Mouse (Mus musculus) left cerebral cortex, postnatal 14 days (tissue): Measurements from ENCODE around the gene Gm10260. TPM values are rescaled to one million over a fixed set of nuclear protein-coding genes. Genes with fewer than 3 reads are reported as not detected.

ENCODE experiments used
- DNase-seq, 2 experiments: peaks; one replicate each; pipeline ENCODE4 v3.0.0; 2021 to 2022; ENCODE audit warnings: low spot score in 2 of 2, mixed read lengths in 1 of 2
- intact Hi-C: fragments of 180-260 bp; cut with DNase I; formaldehyde crosslinking; loops from one replicate; pipeline ENCODE4 v1.15.1; 2025
- total RNA-seq, 2 experiments: library from RNA; stranded (reverse); gene quantifications; 2 replicates each; pipeline ENCODE4 v1.2.3; 2021

Gene Gm10260
- total RNA-seq, 2 experiments from 2014 or later, result 86.2 to 87.9 TPM

DNA sequence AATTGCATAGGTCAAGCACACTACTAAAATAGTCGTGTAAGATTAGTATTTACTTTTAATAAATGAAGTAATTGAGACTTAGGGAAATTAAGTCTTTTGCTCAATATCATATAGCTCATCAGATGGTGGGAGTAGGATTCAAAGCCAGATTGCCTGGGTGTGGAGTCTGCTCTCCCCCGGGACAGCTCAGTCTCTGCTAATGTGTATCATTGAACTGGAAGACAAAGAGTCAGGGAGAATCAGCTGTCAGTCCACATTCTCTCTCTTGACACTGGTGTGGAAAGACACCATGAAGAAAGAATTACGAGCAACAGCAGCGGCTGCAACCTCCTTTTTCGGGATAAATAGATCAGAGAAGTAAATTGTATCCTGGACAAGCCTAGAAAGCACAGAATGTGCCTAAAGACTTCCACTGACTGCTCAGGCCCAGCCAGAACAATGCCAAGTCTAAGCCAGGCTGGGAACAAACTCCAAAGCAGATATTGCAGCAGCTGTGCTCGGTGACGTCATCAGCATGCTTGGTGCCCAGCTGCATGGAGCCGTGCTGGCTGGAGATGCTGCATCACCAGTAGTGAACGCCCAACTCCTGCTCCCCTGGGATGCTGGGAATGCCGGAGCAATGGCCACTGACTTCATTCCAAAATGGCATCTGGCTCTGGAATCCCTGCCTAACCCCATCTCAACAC lies 14.5 kb upstream of the Gm10260 start:
- DNase-seq, result peak; percentile 58 to 65
- intact Hi-C loops, result loop anchor here (5.0 kb wide), 1 partner anchor 142 kb away; no protein-coding TSS in a partner anchor

DNA sequence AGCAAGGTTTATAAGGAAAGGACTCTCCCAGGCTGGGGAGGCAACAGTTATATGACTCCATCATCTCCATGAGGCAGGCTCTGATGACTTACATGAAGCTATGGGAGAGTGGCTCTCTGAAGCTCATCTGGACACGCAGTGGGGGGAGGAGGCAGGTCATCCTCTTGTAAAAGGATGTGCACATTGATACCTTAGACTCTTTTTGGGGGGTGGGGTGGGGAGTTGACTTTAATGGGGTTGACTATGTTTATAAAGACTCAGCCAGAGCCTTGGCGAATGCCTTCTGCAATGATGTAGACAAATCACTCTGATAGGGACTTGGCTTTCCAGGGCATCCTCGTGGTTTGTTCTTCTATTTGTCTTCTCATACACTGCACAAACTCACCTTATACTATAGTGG lies 8.8 kb upstream of the Gm10260 start:
- intact Hi-C loops, result no loop called here
- no peak for DNase-seq

DNA sequence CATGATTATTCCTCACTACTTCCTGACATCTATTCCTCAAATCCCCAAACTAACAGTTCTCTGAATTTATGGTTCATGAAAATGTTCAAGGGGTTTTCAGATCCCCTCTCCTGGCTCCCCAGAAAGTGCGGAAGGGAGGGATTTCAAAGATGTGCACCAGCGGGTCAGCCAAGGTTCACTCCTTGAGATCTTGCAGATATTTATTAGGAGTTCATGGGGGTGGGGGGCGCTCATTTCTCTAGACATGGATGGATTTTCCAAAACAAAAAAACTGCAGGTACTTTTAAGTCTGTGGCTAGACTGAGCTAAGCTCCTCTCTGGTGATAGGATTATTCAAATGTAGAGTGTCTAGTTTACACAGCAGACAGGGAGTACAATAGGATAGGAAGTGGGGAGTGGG lies 8.4 kb upstream of the Gm10260 start:
- intact Hi-C loops, result no loop called here
- DNase-seq, result no peak

DNA sequence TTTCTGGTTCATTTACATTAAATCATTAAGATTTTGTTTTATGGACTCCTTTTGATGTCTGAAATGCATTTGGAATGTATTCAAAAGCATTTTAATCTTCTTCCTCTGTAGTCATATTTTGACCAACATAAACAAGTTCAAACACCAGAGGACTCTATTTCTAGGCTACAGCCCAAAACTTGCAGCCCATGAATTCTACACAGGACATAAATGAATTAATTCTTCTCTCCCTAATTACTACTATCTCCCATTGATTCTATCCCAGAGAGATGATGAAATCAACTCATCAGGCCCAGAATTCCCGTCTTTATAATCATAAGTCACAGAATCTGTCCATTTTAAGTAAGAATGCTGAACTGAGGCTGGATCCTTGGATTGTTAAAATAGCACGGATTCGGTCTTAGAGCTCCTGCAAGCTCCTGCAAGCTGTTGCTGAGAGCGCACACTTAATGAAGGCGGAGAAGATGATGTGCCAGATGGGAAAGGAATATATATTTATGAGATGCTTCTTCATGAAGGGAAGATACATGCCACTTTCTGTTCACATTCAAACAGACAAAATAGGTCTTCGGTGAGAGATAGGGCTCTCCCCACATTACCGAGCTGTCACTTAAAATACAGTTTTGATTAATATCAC lies 7.7 kb upstream of the Gm10260 start:
- intact Hi-C loops, result no loop called here
- DNase-seq, result peak; percentile 33 to 35

DNA sequence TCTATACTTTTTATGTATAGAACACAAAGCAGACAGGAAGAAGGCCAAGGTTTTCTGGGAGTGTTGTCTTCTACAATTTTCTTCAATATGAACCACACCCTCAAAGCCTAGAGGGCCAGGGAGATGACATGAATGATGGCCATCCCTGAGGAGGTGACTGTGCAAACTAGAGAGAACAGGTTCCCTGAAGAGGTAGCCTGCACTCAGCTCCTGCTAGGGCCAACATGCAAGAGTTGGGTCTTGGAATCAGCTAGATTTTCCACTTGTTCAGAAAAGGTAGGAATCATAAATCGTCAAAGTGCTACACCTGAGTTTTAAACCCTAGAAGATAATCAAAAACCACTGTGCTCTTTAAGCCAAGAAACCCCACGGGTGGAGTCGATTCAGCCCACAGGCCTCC lies 6.2 kb upstream of the Gm10260 start:
- DNase-seq, result no peak
- intact Hi-C loops, result no loop called here

DNA sequence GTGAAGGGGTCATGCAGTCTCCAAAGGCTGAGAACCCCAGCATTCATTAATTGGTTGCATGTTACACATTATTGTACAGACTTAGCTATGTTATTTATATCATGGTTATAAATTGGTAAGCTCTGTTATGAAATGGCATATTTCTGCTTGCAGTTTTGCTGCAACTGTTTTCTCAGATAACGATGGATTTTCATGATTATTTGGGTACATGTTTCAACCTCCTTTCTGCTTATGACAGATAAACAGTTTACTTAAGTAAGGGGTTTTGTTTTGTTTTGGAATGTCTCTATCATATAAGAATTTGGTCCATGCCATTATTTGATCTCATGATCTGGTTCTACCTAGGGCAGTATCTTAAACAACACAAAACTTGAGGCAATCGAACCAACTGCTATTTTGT lies 5.5 kb upstream of the Gm10260 start:
- no peak for DNase-seq
- intact Hi-C loops, result no loop called here

DNA sequence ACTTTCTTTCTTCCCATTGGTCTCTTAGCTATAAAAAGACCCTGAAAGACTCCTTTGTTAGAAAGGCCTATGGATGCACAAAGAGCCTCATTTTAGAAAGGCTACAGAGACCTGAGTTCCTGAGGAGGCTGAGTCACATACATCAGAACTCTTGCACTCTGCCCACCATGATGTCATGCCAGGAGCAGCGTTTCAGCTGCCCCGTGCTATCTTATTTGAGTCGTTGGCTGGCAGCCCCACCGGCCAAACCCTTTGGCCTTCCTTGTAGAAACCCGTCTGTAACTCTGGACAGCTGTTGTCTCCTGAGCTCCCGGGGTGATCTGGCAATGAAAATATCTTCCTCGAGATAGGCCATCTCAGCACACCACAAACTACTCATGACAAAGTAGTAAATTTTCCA lies 3.6 kb upstream of the Gm10260 start:
- no peak for DNase-seq
- intact Hi-C loops, result no loop called here

DNA sequence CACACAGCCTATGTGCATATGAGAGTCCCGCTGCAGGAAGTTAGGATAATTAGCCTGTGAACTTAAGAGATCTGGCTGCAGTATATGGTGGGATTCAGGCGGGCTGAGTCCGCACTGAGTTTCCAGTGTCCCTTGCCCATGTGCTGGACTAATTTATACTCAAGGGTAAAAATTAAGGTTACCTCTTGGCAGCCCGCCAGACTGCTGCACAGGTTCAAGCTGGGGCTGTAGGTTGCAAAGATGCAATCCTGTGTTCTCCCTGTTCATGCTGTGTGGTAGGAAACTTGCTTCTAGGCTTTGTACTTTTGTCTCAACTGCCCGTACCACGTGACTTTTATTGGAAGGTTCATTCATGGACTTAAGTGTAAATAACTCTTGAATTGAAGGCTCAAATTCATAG lies 3.0 kb upstream of the Gm10260 start:
- DNase-seq, result no peak
- intact Hi-C loops, result no loop called here

DNA sequence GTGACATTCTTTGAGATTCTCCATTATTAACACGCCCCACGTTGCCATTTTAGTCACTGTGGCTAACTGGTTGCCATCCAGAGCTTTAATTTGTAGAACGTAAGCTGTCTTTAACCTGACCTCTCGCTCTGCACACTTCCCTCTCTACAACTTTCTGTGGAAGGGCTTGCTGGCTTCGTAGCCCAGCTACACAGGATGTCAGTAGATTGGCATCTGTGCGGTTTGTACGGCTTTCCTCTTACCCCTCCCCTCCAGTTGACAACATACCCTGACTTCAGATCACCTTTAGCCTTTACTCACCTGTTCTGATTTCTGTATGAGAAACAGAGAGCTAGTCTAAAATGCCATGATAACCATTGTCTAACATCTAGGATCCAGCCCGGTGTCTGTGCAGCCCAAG lies 1.7 kb upstream of the Gm10260 start:
- intact Hi-C loops, result no loop called here
- no peak for DNase-seq

DNA sequence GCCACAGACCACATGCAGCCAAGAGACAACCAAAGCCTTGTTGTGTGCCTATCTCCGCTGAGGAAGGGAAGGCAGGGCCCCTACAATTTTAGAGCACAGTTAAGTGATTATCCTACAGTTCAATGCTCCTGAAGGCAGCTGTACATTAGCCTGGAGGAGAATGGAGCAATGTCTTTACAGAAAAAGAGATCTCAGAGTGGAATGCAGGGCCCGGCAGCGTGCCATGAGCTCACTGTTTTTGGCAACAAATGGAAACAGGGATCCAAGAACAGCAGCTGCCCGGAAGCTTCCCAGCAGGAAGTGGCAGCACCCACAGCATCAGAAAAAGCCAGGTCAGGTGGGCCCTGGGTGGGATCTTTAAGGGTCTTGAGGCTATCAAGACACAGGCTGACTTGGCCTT lies 3.4 kb downstream of the Gm10260 start:
- intact Hi-C loops, result no loop called here
- peak; percentile 31 to 51 for DNase-seq

DNA sequence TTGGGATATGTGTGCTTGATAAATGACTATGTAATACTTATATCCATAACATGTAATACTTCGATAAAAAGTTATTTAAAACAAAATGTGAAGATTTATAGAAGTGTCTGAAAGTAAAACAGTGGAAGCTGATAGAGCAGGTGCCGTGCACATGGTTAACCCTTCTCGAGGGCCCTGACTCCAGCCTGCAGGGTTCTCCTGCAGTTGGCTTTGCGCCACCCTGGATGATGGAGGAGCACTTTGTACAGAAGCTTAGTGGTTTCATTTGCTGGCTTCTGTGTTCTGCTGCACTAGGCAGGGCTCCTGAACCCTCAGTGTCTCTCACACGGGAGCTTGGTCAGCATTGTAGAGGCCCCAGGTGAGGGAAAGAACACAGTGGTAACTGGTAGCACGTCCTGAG lies 4.3 kb downstream of the Gm10260 start:
- DNase-seq, result no peak
- intact Hi-C loops, result no loop called here

DNA sequence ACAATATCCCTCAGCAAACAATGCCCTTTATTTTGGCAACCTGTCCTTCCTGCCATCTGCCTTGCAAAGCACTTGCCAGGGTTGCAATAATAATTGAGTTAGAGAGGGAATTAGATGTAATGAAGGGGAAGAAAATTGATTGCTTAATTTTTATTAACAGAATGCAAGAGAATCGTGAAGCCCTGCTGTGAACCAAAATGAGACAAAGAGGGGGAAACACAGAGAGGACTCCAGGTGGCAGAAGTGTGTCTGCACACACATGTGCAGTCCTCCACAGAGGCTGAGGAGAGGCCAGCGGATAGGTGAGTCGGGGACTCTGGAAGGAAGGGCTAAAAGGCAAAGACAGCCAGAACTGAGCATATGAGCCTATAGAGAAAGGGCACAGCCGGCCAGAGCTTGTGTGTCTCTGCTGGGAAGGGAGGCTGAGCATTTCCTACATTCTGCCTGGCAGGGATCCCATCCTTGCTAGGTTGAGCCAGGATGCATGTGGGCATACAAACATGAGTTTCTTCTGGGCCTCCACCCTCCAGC lies 9.5 kb downstream of the Gm10260 start:
- DNase-seq, result no peak
- intact Hi-C loops, result no loop called here

DNA sequence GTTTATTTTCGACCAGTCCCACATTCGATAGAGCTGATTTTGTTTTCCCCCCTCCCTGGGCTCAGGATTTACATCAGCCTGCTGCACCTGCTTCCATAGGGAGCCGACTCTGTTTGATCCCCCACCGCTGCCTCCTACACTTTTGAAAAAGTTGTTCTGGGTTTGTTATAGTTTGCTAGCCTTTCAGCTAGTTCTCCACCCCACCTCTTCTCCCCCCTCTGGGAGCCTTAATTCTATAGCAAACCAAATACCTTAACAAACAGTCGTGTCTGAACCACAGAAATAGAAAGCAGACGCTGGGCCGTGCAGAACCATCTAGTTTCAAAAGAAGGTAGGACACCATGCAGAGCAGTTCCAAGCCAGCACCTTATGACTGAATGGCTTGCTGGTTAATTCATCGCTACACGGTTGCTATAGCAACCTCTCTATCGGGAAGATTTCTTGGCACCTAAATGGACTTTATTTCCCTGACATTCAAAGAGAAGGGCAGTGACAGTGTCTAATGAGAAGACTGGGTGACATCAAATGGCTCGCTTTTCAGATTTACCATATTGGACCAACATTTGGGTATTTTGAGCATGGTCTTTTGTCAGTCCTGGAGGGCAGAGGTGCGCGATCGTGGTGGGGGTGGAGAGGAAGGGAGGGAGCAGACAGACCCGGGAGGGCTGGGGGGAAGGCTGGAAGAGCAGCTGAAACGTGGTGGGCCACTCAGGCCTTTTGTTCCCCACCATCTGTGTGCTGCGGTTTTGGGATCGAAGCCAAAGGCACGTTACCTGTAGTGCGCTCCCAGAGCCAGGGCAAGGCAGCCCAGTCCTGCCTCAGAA lies 13.2 kb downstream of the Gm10260 start:
- no peak for DNase-seq
- intact Hi-C loops, result no loop called here

DNA sequence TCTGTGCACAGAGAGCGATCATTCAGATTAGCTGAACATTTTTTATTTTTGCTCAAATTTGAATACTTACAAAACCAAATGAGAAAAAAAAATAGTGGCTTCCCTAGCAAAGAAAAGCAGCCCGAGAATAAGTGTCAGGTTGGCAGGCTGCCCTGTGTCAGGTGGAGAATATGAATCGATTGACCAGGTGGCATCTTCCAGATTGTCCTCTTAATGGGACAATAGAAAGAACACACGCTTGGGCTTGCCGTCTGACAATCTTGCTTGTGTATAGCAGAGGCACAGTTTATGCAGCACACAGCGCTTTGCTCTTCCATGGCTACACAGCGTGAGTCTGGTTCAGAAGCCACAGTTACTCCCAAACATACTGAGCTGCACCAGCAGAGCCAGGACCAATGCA lies 15.8 kb downstream of the Gm10260 start:
- intact Hi-C loops, result no loop called here
- DNase-seq, result no peak

DNA sequence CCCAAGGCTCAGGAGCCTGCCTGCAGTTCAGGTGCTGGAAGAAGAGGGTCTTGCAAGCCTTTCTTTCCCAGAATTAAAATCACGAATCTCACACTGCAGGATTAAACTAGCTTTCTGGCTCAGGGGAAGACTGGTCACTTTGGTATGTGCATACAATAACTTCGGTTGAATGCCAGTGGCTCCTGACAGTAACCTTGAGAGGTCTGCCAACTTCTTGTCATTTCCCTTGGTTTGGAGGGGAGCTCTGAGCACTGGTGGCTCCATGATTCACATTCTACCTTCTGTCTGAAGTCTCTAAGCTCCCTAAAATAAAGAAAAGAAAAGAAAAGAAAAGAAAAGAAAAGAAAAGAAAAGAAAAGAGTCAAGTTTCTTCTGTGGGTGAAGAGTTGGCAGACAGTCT lies 16.4 kb downstream of the Gm10260 start:
- intact Hi-C loops, result no loop called here

DNA sequence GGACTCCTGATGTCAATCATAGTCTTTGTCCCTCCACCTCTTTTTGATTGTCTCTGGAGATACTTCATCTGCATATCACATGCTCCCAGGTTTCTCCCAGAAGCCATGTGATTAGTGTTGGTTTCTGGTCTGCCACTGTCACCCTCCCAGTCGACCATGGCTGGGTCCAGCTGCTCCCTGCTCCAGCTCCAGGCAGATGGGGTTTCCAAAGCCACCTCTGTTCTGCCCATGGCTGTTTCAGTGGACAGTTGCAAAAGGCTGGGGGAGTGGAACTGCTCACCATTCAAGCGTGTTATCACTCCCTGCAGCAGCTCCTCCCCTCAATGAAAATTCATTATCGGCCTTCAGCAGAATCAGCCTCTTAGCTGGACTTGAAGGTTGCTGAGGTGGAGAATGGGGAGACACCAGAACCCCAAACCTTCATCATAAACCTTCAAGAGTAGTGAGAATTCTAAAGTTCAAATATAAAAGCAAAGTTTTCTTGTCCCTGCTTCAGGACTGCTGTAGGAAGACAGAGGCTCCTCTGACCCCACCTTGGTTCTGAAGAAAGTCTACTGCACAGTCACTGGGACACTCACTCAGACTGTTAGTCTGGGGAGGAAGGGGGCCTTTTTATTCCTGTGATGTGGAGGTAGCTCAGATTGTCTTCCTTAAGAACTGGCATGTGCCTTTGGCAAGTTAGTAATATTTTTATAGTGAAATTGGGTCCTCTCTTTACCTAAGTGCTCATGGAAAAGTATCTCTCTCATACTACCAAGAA lies 17.0 kb downstream of the Gm10260 start:
- DNase-seq, result no peak

More for the DNA sequence above, 16.4 kb downstream of the Gm10260 start:
- DNase-seq, result no peak

DNA sequence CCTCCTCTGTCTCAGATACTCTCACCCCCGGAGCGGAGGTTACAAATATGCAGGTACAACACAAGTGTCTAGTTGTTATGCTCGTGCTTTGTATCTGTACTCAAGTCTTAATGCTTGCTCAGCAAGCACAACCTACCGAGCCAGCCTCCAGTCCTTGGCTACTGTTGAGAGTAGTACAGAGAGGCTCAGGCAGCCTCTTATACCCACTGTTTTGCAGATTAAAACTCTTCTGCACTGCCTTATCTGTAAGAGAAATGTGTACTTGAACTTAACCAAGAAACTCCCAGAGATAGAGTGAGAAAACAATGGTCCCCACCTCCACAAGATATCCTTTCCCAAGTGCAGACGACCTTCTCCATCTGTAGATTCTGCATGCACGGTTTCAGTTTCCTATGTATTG lies 24.5 kb downstream of the Gm10260 start:
- DNase-seq, result no peak
- intact Hi-C loops, result no loop called here

More for the DNA sequence above, 17.0 kb downstream of the Gm10260 start:
- intact Hi-C loops, result no loop called here

DNA sequence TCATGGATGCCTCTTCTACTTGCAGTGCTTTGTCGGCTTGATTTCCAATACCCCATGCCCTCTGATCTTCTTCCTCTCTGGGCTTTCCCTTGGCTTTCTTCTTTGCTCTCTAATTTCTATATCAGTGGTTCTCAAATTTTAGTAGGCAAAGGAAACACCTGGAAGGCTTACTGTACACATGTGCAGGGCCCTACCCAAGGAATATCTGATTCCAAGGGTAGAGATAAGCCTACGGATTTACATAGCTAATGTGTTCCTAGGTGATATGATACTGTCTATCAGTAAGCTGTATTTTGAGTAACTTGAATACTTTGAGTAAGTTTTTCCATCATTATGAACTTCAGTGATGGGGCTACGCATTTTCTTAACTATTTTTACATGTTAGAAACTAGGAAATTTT lies 25.7 kb downstream of the Gm10260 start:
- intact Hi-C loops, result no loop called here
- no peak for DNase-seq

DNA sequence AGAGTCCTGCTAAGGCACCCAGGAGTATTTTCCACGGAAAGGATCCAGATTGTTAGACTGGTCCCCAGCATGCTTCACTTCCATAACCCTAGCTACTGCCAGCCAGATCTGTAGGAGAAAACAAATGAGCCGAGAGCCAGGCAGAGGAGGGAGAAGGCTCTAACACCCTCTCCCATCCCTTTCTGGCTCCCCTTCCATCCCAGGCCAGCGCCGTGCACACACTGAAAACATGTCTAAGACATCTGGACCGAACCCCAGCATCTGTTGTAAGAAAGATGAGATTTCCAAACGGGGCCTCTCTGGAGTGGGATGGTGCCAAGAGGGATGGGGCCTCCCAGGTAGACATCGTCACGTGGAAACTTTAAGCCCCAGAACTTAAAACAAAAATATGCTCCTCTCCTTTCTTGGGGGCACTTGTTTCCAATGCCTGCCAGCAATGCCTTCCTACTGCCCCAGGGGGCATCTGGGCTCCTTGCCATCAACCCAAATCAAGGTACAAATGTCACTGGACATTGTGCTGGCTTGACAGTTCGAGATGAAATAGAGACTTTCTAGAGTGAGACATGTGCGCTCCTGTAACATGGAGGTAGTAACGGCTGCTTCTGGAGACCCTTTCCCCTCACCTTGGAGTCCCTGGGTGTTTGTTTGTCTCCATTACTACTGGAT lies 35.1 kb downstream of the Gm10260 start:
- intact Hi-C loops, result no loop called here
- DNase-seq, result no peak
